Comparison of ENCODE assay signal across 19 mouse cellular contexts in the genomic region with DNA sequence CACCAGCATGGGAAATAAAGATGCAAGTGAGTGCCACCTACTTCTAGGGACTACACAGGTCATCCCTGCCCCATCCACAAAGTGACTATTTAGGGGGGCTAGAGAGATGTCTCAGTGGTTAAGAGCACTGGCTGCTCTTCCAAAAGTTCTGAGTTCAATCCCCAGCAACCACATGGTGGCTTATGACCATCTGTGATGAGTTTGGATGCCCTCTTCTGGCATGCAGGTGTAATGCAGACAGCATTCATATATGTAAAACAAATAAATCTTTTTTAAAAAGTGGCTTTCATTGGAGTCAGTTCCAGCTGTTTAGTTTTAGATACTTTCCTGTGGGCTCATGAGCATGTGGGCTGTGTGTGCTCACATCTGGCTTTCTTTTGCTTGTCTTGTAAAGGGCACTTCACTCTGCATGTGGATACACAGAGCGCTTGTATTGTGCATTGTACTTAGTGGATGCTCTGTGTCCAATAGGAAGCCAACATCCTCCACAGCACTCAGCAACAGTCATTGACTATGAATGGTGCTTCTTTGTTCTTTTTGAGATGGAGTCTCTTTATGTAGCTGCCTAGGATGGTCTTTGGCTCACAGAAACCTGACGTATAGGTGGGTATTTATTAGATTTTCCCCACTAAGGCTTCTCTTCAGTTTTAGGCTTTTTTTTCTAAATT. TPM values are rescaled to one million over a fixed set of nuclear protein-coding genes. Genes with fewer than 3 reads are reported as not detected.
A peak's percentile ranks its signal among the peaks of the same experiment; 100 is the strongest.
DNase-seq lines count a peak whose midpoint lies in the region; ATAC-seq and TF ChIP-seq lines count a peak whose summit lies in the region.
"Had no signal": no experiment of that assay in that cellular context is flagged by ENCODE, and none has a peak within 500 bp of the region (broad histone marks: within the 10 kb centered on the region; RNA-seq: fewer than 3 reads in every experiment).

No protein-coding gene starts in this region.

- no peaks in the 10 kb centered on the region for H3K9me3 ChIP-seq in liver, embryonic 14.5 days (ENCODE audit: control insufficient read depth, low read length)
- no peaks in the 10 kb centered on the region for H3K9me3 ChIP-seq in liver, embryonic 12.5 days (replicated peaks)
- H3K9me3 ChIP-seq in CH12.LX (replicated peaks; ENCODE audit: low read length) = no peaks in the 10 kb centered on the region
- H3K9me3 ChIP-seq: embryonic facial prominence, embryonic 12.5 days; forebrain, embryonic 12.5 days; liver, embryonic 15.5 days; midbrain, embryonic 13.5 days; neural tube, embryonic 15.5 days had no signal

- no peaks in the 10 kb centered on the region for H3K27me3 ChIP-seq in liver, embryonic 14.5 days (ENCODE audit: control insufficient read depth, insufficient read depth, low read length)
- no peaks in the 10 kb centered on the region for H3K27me3 ChIP-seq in liver, embryonic 12.5 days (replicated peaks)
- H3K27me3 ChIP-seq in CH12.LX (replicated peaks) = no peaks in the 10 kb centered on the region
- H3K27me3 ChIP-seq: embryonic facial prominence, embryonic 12.5 days; forebrain, embryonic 12.5 days; liver, embryonic 15.5 days; midbrain, embryonic 13.5 days; neural tube, embryonic 15.5 days had no signal

- DNase-seq in gastrocnemius, adult 2 months = no peak
- DNase-seq in gastrocnemius, adult 8-10 months (ENCODE audit: low spot score in 2 of 2) = no peak
- no peak for DNase-seq in liver, embryonic 14.5 days (ENCODE audit: low read depth in 3 of 3, low spot score in 3 of 3)
- peak; percentile 17 for DNase-seq in CH12.LX (ENCODE audit: extremely low read depth)
- DNase-seq in induced T-regulatory cell, adult 2 months (ENCODE audit: low read depth) = peak; percentile 44
- no peak for DNase-seq in neural tube, embryonic 10.5 days (ENCODE audit: extremely low spot score, low spot score)
- no peak for DNase-seq in layer of hippocampus, postnatal 25 days (ENCODE audit: extremely low spot score in 1 of 2, low spot score in 1 of 2)
- DNase-seq: adrenal gland, adult 2 months; cerebellum, adult 11 months; gastrocnemius, postnatal 36 days; kidney, adult 11 months had no signal

- H3K9ac ChIP-seq in liver, embryonic 14.5 days (replicated peaks) = no peak overlapping the region
- no peak overlapping the region for H3K9ac ChIP-seq in liver, embryonic 12.5 days
- H3K9ac ChIP-seq in CH12.LX (ENCODE audit: insufficient read depth, low read depth) = no peak overlapping the region
- H3K9ac ChIP-seq: embryonic facial prominence, embryonic 12.5 days; forebrain, embryonic 12.5 days; liver, embryonic 15.5 days; midbrain, embryonic 13.5 days; neural tube, embryonic 15.5 days had no signal

- TF ChIP-seq POLR2A in CH12.LX (IDR thresholded peaks at IDR 0.05; ENCODE audit: low read depth, low read length) = no peak

- no peaks in the 10 kb centered on the region for H3K36me3 ChIP-seq in liver, embryonic 14.5 days (replicated peaks; ENCODE audit: control insufficient read depth, insufficient read depth, low read depth)
- H3K36me3 ChIP-seq in liver, embryonic 12.5 days = no peaks in the 10 kb centered on the region
- H3K36me3 ChIP-seq in CH12.LX (replicated peaks in 1 of 2; ENCODE audit: control insufficient read depth in 1 of 2, insufficient read depth in 1 of 2, low read length in 1 of 2) = no peaks in the 10 kb centered on the region
- H3K36me3 ChIP-seq: embryonic facial prominence, embryonic 12.5 days; forebrain, embryonic 12.5 days; liver, embryonic 15.5 days; midbrain, embryonic 13.5 days; neural tube, embryonic 15.5 days had no signal

- intact Hi-C loops in gastrocnemius, adult 2 months (cut with DNase I) = no loop called here

- H3K79me2 ChIP-seq in CH12.LX (replicated peaks; ENCODE audit: control insufficient read depth, extremely low read depth, insufficient read depth, poor library complexity, severe bottlenecking) = no peaks in the 10 kb centered on the region

- WGBS in liver, embryonic 14.5 days (ENCODE audit: insufficient replicate concordance) = 80% methylated on average over 2 of the region's 2 CpGs
- 81% methylated on average over 2 of the region's 2 CpGs for WGBS in liver, embryonic 12.5 days (ENCODE audit: insufficient replicate concordance)

- no peak overlapping the region for H3K4me2 ChIP-seq in liver, embryonic 14.5 days (ENCODE audit: low read depth)
- no peak overlapping the region for H3K4me2 ChIP-seq in liver, embryonic 12.5 days
- no peak overlapping the region for H3K4me2 ChIP-seq in CH12.LX (ENCODE audit: insufficient read depth, low read depth, poor library complexity, severe bottlenecking)
- H3K4me2 ChIP-seq: embryonic facial prominence, embryonic 12.5 days; forebrain, embryonic 12.5 days; liver, embryonic 15.5 days; midbrain, embryonic 13.5 days; neural tube, embryonic 15.5 days had no signal

- no peak overlapping the region for H3K27ac ChIP-seq in gastrocnemius, adult 2 months
- no peak overlapping the region for H3K27ac ChIP-seq in liver, embryonic 14.5 days
- H3K27ac ChIP-seq in liver, embryonic 12.5 days = no peak overlapping the region
- no peak overlapping the region for H3K27ac ChIP-seq in CH12.LX (ENCODE audit: insufficient read depth, low read depth)
- H3K27ac ChIP-seq: embryonic facial prominence, embryonic 12.5 days; forebrain, embryonic 12.5 days; liver, embryonic 15.5 days; midbrain, embryonic 13.5 days; neural tube, embryonic 15.5 days had no signal

- in situ Hi-C loops in CH12.LX (cut with MboI; ENCODE audit: low pct_ligation_motif_present, low pct_unique_long_range_greater_than_20kb, low sequenced_read_pairs) = no loop called here

- H3K4me3 ChIP-seq in gastrocnemius, adult 2 months = no peak overlapping the region
- H3K4me3 ChIP-seq in liver, embryonic 14.5 days (ENCODE audit: insufficient read depth in 1 of 2, low read depth in 2 of 2, low read length in 2 of 2) = no peak overlapping the region
- no peak overlapping the region for H3K4me3 ChIP-seq in liver, embryonic 12.5 days
- H3K4me3 ChIP-seq in CH12.LX (replicated peaks in 1 of 3; ENCODE audit: low read depth in 2 of 3, low read length in 2 of 3, poor library complexity in 1 of 3) = no peak overlapping the region
- H3K4me3 ChIP-seq: embryonic facial prominence, embryonic 12.5 days; forebrain, embryonic 12.5 days; liver, embryonic 15.5 days; midbrain, embryonic 13.5 days; neural tube, embryonic 15.5 days had no signal

- dilution Hi-C loops in CH12.LX (cut with MboI; ENCODE audit: extremely low pct_ligation_motif_present, extremely low pct_unique_long_range_greater_than_20kb, low sequenced_read_pairs) = no loop called here

- ATAC-seq in liver, embryonic 14.5 days (ENCODE audit: insufficient read depth) = no peak
- no peak for ATAC-seq in liver, embryonic 12.5 days
- ATAC-seq: midbrain, embryonic 13.5 days had no signal

- no peak for TF ChIP-seq EP300 in liver, embryonic 14.5 days (IDR thresholded peaks at IDR 0.05; ENCODE audit: low read depth)
- TF ChIP-seq EP300 in CH12.LX (IDR thresholded peaks at IDR 0.05; ENCODE audit: low read length) = no peak

- H3K4me1 ChIP-seq in liver, embryonic 14.5 days (replicated peaks; ENCODE audit: control insufficient read depth in 2 of 2, insufficient read depth in 2 of 2, low read length in 1 of 2) = no peaks in the 10 kb centered on the region
- H3K4me1 ChIP-seq in liver, embryonic 12.5 days = no peaks in the 10 kb centered on the region
- no peaks in the 10 kb centered on the region for H3K4me1 ChIP-seq in CH12.LX (ENCODE audit: control insufficient read depth in 1 of 2, insufficient read depth in 2 of 2)
- H3K4me1 ChIP-seq: embryonic facial prominence, embryonic 12.5 days; forebrain, embryonic 12.5 days; liver, embryonic 15.5 days; midbrain, embryonic 13.5 days; neural tube, embryonic 15.5 days had no signal

- TF ChIP-seq RAD21 in CH12.LX (IDR thresholded peaks at IDR 0.05; ENCODE audit: low read depth, low read length) = no peak; the same call in none of the 2 replicates

- TF ChIP-seq CTCF in gastrocnemius, adult 2 months (IDR thresholded peaks at IDR 0.05) = 0 out of 2 replicates have a peak, but pooled peaks have one; percentile 6
- peak; percentile 57 for TF ChIP-seq CTCF in liver, embryonic 14.5 days (IDR thresholded peaks at IDR 0.05; ENCODE audit: low read depth)
- TF ChIP-seq CTCF in CH12.LX (conservative IDR thresholded peaks at IDR 0.05 in 1 of 2, IDR thresholded peaks at IDR 0.05 in 1 of 2; ENCODE audit: low read depth in 2 of 2, low read length in 2 of 2) = peak; percentile 17 to 56; a peak in 2 of 4 replicates

TF ChIP-seq in CH12.LX, 34 proteins besides CTCF, POLR2A, EP300 and RAD21 (continues in another document):
- TF ChIP-seq GABPA (IDR thresholded peaks at IDR 0.05; ENCODE audit: insufficient replicate concordance, low read depth, low read length) (no peak), MXI1 (IDR thresholded peaks at IDR 0.05; ENCODE audit: low read depth, low read length) (no peak)

RNA-seq across cellular contexts. Expression of gene Glod5, which starts 2.0 kb away (rescaled TPM):
- not detected for total RNA-seq in gastrocnemius, adult 2 months (2021)
- not detected for total RNA-seq in gastrocnemius, adult 8-10 months (2022)
- polyA plus RNA-seq in liver, embryonic 14.5 days (2012; rRNA removed) = not detected in 2 replicates
- not detected in 2 replicates for polyA plus RNA-seq in liver, embryonic 14.5 days (2014; fragmentation: Nextera tagmentation; extraction: Ambion mirVana)
- 0.25 TPM in 1 of 2 replicates, not detected in the other for polyA plus RNA-seq in liver, embryonic 12.5 days (2016; fragmentation: Nextera tagmentation; extraction: Ambion mirVana)
- total RNA-seq in CH12.LX (2012; rRNA removed) = not detected in 2 replicates
- total RNA-seq in CH12.LX (2014; rRNA removed) = not detected in 2 replicates
- not detected in 2 replicates for polyA plus RNA-seq in CH12.LX (2012; ENCODE audit: insufficient read length, low read depth)
- total RNA-seq in layer of hippocampus, postnatal 25 days (2021) = under 1 TPM; 0.59 to 0.71 TPM
- total RNA-seq: adrenal gland, adult 2 months; gastrocnemius, postnatal 36 days had no signal
- polyA plus RNA-seq: adrenal gland, adult 2 months; embryonic facial prominence, embryonic 12.5 days; testis, adult 2 months had no signal

RNA-seq across cellular contexts. Expression of gene Gata1, which starts 42.4 kb away (rescaled TPM):
- not detected for total RNA-seq in gastrocnemius, adult 2 months (2021)
- total RNA-seq in gastrocnemius, adult 8-10 months (2022) = under 1 TPM in 1 of 4 experiments, not detected in 3; 0.13 TPM
- polyA plus RNA-seq in liver, embryonic 14.5 days (2012; rRNA removed) = 112 and 113 TPM in 2 replicates
- 105 and 126 TPM in 2 replicates for polyA plus RNA-seq in liver, embryonic 14.5 days (2014; fragmentation: Nextera tagmentation; extraction: Ambion mirVana)
- 148 and 156 TPM in 2 replicates for polyA plus RNA-seq in liver, embryonic 12.5 days (2016; fragmentation: Nextera tagmentation; extraction: Ambion mirVana)
- total RNA-seq in CH12.LX (2012; rRNA removed) = 0.13 and 0.21 TPM in 2 replicates
- 0.23 TPM in 1 of 2 replicates, not detected in the other for total RNA-seq in CH12.LX (2014; rRNA removed)
- polyA plus RNA-seq in CH12.LX (2012; ENCODE audit: insufficient read length, low read depth) = 0.25 and 0.43 TPM in 2 replicates
- not detected for total RNA-seq in layer of hippocampus, postnatal 25 days (2021)
- total RNA-seq: gastrocnemius, postnatal 36 days; left cerebral cortex, adult 8-10 months had no signal
- polyA plus RNA-seq: neural tube, embryonic 15.5 days had no signal

RNA-seq across cellular contexts. Expression of gene Suv39h1, which starts 54.3 kb away (rescaled TPM):
- total RNA-seq in gastrocnemius, adult 2 months (2021) = 1 to 10 TPM; 4.3 to 5.0 TPM
- 1 to 10 TPM; 3.5 to 5.0 (median 4.3) TPM for total RNA-seq in gastrocnemius, adult 8-10 months (2022)
- polyA plus RNA-seq in liver, embryonic 14.5 days (2012; rRNA removed) = 24.6 and 31.3 TPM in 2 replicates
- polyA plus RNA-seq in liver, embryonic 14.5 days (2014; fragmentation: Nextera tagmentation; extraction: Ambion mirVana) = 28.4 and 34.8 TPM in 2 replicates
- 57.1 and 57.5 TPM in 2 replicates for polyA plus RNA-seq in liver, embryonic 12.5 days (2016; fragmentation: Nextera tagmentation; extraction: Ambion mirVana)
- total RNA-seq in CH12.LX (2012; rRNA removed) (40.6 and 46.4 TPM in 2 replicates), CH12.LX (2014; rRNA removed) (71.5 and 73.7 TPM in 2 replicates)
- 48.4 and 51.4 TPM in 2 replicates for polyA plus RNA-seq in CH12.LX (2012; ENCODE audit: insufficient read length, low read depth)
- total RNA-seq in layer of hippocampus, postnatal 25 days (2021) = 10 to 100 TPM; 19.3 to 20.9 TPM

Comparison
In these comparisons a context has a peak if more than half of its experiments do, and no peak if none do; other contexts are left out.
1. DNase-seq: peak in CH12.LX (single experiment) and induced T-regulatory cell, adult 2 months (single experiment); none in gastrocnemius, adult 2 months (single experiment), gastrocnemius, adult 8-10 months (0 of 2), liver, embryonic 14.5 days (0 of 3), neural tube, embryonic 10.5 days (single experiment) and layer of hippocampus, postnatal 25 days (0 of 2).
2. CTCF ChIP-seq: peak in every context shown above with its lines; median percentile 57 in liver, embryonic 14.5 days; 36 in CH12.LX; 6 in gastrocnemius, adult 2 months.